Mouse (Mus musculus): ENCODE measurements around the gene Slc11a2. TPM values are rescaled to one million over a fixed set of nuclear protein-coding genes. Genes with fewer than 3 reads are reported as not detected.

The Slc11a2 gene
- polyA plus RNA-seq (2016; fragmentation: Nextera tagmentation; extraction: Ambion mirVana) = 26.3 and 26.7 TPM in 2 replicates

- H3K4me3 ChIP-seq = peak within 1 kb of the TSS; percentile 88
- H3K4me1 ChIP-seq = peaks cover 40% of the 10 kb centered on the region
- H3K36me3 ChIP-seq = no peaks in the 10 kb centered on the region
- WGBS = 33% methylated on average over 17 of the region's 17 CpGs
- peaks cover 35% of the 10 kb centered on the region for H3K27me3 ChIP-seq (ENCODE audit: low read depth, poor library complexity, severe bottlenecking)
- H3K9me3 ChIP-seq (replicated peaks) = no peaks in the 10 kb centered on the region
- H3K27ac ChIP-seq (replicated peaks) = no peak within 1 kb of the TSS
- DNase-seq (ENCODE audit: low spot score) = no peak
Measured at GRCm38 (mm10) chr15:100424396-100425122, at the start of gene Slc11a2. Gene Slc11a2 (minus strand): TSS chr15:100425072.

- Histone ChIP-seq H3K9me3 (replicated peaks) (no peaks in the 10 kb centered on the region), H3K4me3 (no peak overlapping the region), H3K4me1 (peaks cover 15% of the 10 kb centered on the region), H3K36me3 (peaks cover 83% of the 10 kb centered on the region), H3K27me3 (ENCODE audit: low read depth, poor library complexity, severe bottlenecking) (no peaks in the 10 kb centered on the region), H3K27ac (replicated peaks) (no peak overlapping the region)
- 88% methylated on average over 7 of the region's 7 CpGs for WGBS
- no peak for DNase-seq (ENCODE audit: low spot score)
Measured at GRCm38 (mm10) chr15:100473926-100474503, 49.1 kb upstream of the Slc11a2 start.

- 70% methylated on average over 10 of the region's 10 CpGs for WGBS
Measured at GRCm38 (mm10) chr15:100470037-100470436, 45.2 kb upstream of the Slc11a2 start.

GRCm38 (mm10) chr15:100469189-100469545 lies 44.3 kb upstream of the Slc11a2 start:
- WGBS = under 1% methylated on average over 19 of the region's 19 CpGs
- H3K36me3 ChIP-seq = peaks cover 36% of the 10 kb centered on the region

More at GRCm38 (mm10) chr15:100470037-100470436, 45.2 kb upstream of the Slc11a2 start:
- DNase-seq (ENCODE audit: low spot score) = no peak
- Histone ChIP-seq H3K27me3 (ENCODE audit: low read depth, poor library complexity, severe bottlenecking) (no peaks in the 10 kb centered on the region), H3K27ac (replicated peaks) (no peak overlapping the region), H3K36me3 (peaks cover 44% of the 10 kb centered on the region), H3K4me1 (peaks cover 31% of the 10 kb centered on the region), H3K4me3 (peak overlapping the region; percentile 91), H3K9me3 (replicated peaks) (no peaks in the 10 kb centered on the region)

GRCm38 (mm10) chr15:100468295-100469188 lies 43.7 kb upstream of the Slc11a2 start, which contains the start of gene Letmd1:
Gene Letmd1 (plus strand): TSS chr15:100469023.
- Histone ChIP-seq H3K9me3 (replicated peaks) (no peaks in the 10 kb centered on the region), H3K4me3 (peak within 1 kb of the TSS; percentile 91), H3K4me1 (peaks cover 31% of the 10 kb centered on the region), H3K36me3 (peaks cover 30% of the 10 kb centered on the region), H3K27me3 (ENCODE audit: low read depth, poor library complexity, severe bottlenecking) (no peaks in the 10 kb centered on the region), H3K27ac (replicated peaks) (peak within 1 kb of the TSS; percentile 93)
- peak; percentile 88 for DNase-seq (ENCODE audit: low spot score)
- WGBS = 3% methylated on average over 84 of the region's 84 CpGs

More at GRCm38 (mm10) chr15:100469189-100469545, 44.3 kb upstream of the Slc11a2 start:
- Histone ChIP-seq H3K27me3 (ENCODE audit: low read depth, poor library complexity, severe bottlenecking) (no peaks in the 10 kb centered on the region), H3K27ac (replicated peaks) (peak overlapping the region; percentile 93), H3K4me3 (peak overlapping the region; percentile 91), H3K4me1 (peaks cover 31% of the 10 kb centered on the region), H3K9me3 (replicated peaks) (no peaks in the 10 kb centered on the region)
- DNase-seq (ENCODE audit: low spot score) = no peak

DNA sequence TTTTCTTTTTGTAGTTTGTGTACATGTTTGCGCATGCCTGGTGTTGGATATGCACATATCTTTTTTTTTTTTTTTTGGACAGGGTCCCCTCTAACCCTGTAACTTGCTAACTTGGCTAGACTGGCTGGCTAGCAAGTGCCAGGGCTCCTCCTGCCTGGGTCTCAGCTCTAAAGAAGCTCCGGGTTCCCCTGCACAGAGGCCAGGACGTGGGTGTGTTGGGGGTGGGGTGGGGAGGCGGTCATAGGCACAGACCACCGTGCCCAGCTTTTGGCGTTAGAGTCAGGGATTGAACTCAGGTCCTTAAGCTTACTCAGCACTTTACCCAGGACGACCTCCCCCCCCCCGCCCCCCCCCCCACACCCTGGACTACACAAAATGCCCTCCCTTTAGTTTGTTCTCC lies 42.9 kb upstream of the Slc11a2 start:
- no peak for DNase-seq (ENCODE audit: low spot score)
- no peaks in the 10 kb centered on the region for H3K9me3 ChIP-seq (replicated peaks)
- peaks cover 3% of the 10 kb centered on the region; the same call in 1 of the 2 replicates for H3K27me3 ChIP-seq (ENCODE audit: low read depth, poor library complexity, severe bottlenecking)
- peak overlapping the region; percentile 91 for H3K4me3 ChIP-seq
- peaks cover 22% of the 10 kb centered on the region for H3K36me3 ChIP-seq
- peak overlapping the region; percentile 93; the same call in 1 of the 2 replicates for H3K27ac ChIP-seq (replicated peaks)
- WGBS = 42% methylated on average over 8 of the region's 8 CpGs
- peaks cover 31% of the 10 kb centered on the region for H3K4me1 ChIP-seq

- no peak for DNase-seq (ENCODE audit: low spot score)
- Histone ChIP-seq H3K9me3 (replicated peaks) (no peaks in the 10 kb centered on the region), H3K36me3 (no peaks in the 10 kb centered on the region), H3K4me3 (no peak overlapping the region), H3K4me1 (peaks cover 36% of the 10 kb centered on the region), H3K27me3 (ENCODE audit: low read depth, poor library complexity, severe bottlenecking) (peaks cover 6% of the 10 kb centered on the region; the same call in 1 of the 2 replicates), H3K27ac (replicated peaks) (no peak overlapping the region)
- WGBS = 82% methylated on average over 2 of the region's 2 CpGs
Measured at GRCm38 (mm10) chr15:100465432-100465831, 40.6 kb upstream of the Slc11a2 start.

DNA sequence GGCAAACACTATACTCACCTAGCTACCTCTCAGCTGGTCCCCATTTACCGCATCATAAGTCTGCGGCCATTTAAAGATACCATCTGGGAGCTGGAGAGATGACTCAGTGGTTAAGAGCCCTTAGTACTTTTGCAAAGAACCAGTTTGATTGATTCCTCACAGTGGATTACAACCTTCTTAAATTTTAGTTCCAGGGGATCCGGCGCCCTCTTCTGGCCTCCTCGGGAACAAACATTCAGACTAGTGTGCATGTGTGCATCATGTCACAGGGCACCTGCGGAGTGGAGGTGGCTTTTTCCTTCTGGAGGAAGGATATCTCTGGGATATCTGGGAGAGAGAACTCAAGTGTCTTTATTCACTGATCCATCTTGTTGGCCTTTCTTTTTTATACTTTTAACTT lies 38.8 kb upstream of the Slc11a2 start:
- H3K36me3 ChIP-seq = no peaks in the 10 kb centered on the region
- WGBS = 28% methylated on average over 6 of the region's 6 CpGs
- no peaks in the 10 kb centered on the region for H3K9me3 ChIP-seq (replicated peaks)
- peak; percentile 57 for DNase-seq (ENCODE audit: low spot score)
- H3K27me3 ChIP-seq (ENCODE audit: low read depth, poor library complexity, severe bottlenecking) = peaks cover 17% of the 10 kb centered on the region
- H3K4me3 ChIP-seq = no peak overlapping the region
- H3K27ac ChIP-seq (replicated peaks) = no peak overlapping the region
- H3K4me1 ChIP-seq = peaks cover 19% of the 10 kb centered on the region

DNA sequence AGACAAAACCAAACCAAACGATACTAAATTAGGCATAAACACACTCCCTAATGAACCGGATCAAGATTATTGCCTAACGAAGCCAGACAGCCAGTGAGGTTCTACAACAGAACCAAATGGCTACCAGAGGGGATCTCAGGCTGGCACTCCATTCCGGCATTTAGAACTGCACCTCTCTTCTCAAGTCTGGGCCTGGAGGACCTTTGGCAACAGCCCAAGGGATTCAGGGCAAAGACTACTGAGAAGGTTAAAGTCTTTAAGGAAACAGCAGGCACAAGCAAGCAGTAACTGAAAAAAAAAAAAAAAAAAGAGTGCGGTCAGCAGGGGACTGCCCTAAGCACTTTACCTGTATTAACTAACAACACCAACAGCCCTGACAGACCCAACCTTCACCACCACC lies 37.2 kb upstream of the Slc11a2 start:
- no peak overlapping the region for H3K27ac ChIP-seq (replicated peaks)
- no peak overlapping the region for H3K4me3 ChIP-seq
- DNase-seq (ENCODE audit: low spot score) = no peak
- WGBS = 93% methylated on average over 5 of the region's 5 CpGs
- H3K4me1 ChIP-seq = peaks cover 10% of the 10 kb centered on the region
- H3K27me3 ChIP-seq (ENCODE audit: low read depth, poor library complexity, severe bottlenecking) = peaks cover 27% of the 10 kb centered on the region
- H3K9me3 ChIP-seq (replicated peaks) = no peaks in the 10 kb centered on the region
- H3K36me3 ChIP-seq = no peaks in the 10 kb centered on the region

DNA sequence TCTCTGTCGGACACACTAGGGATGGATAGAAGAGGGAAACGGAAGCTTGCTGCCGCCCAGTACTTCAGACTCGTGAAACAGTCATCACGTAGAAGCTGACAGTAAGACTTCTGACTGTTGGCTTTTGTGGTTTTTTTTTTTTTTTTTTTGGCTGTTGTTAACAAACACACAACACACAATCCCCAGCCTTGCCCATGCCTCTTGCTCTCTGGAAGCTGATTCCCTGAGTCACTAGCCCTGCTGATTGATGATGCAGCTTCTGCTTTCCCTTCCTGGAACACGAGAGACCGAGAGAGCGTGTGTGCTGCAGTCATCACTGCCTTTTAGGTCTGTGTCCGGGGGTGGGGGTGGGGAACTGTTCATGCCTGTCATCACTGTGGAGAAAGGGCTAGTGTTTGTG lies 36.8 kb upstream of the Slc11a2 start:
- Histone ChIP-seq H3K36me3 (no peaks in the 10 kb centered on the region), H3K9me3 (replicated peaks) (no peaks in the 10 kb centered on the region), H3K27me3 (ENCODE audit: low read depth, poor library complexity, severe bottlenecking) (peaks cover 27% of the 10 kb centered on the region), H3K4me1 (peaks cover 11% of the 10 kb centered on the region), H3K4me3 (no peak overlapping the region), H3K27ac (replicated peaks) (no peak overlapping the region)
- 86% methylated on average over 9 of the region's 9 CpGs for WGBS
- no peak for DNase-seq (ENCODE audit: low spot score)

DNA sequence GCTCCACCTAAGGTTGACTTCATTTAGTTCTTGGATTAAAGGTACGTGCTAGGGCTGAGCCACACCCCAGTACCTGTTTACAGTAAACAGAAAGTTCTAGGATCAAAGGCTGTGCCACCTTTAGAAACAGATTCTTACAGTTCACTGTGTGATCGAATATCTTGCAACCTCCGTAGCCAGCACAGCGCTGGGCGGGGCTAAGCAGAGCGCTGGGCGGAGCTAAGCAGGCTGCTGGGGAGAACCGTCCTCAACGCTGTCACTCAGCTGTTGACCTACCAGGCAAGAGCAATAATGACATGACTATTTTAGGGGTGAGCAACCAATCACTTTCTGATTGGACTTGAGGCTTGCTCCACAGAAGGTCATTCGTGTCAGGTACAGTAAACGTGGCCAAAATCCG lies 36.1 kb upstream of the Slc11a2 start:
- H3K4me3 ChIP-seq = no peak overlapping the region
- H3K36me3 ChIP-seq = no peaks in the 10 kb centered on the region
- 11% methylated on average over 12 of the region's 12 CpGs for WGBS
- H3K27ac ChIP-seq (replicated peaks) = no peak overlapping the region
- H3K9me3 ChIP-seq (replicated peaks) = no peaks in the 10 kb centered on the region
- peaks cover 27% of the 10 kb centered on the region for H3K27me3 ChIP-seq (ENCODE audit: low read depth, poor library complexity, severe bottlenecking)
- DNase-seq (ENCODE audit: low spot score) = no peak
- H3K4me1 ChIP-seq = peaks cover 11% of the 10 kb centered on the region

GRCm38 (mm10) chr15:100458055-100458454 lies 33.2 kb upstream of the Slc11a2 start:
- H3K27ac ChIP-seq (replicated peaks) = no peak overlapping the region
- H3K9me3 ChIP-seq (replicated peaks) = no peaks in the 10 kb centered on the region
- H3K36me3 ChIP-seq = no peaks in the 10 kb centered on the region
- H3K4me1 ChIP-seq = peaks cover 11% of the 10 kb centered on the region
- WGBS = 49% methylated on average over 10 of the region's 10 CpGs
- no peak overlapping the region for H3K4me3 ChIP-seq
- H3K27me3 ChIP-seq (ENCODE audit: low read depth, poor library complexity, severe bottlenecking) = peaks cover 27% of the 10 kb centered on the region
- DNase-seq (ENCODE audit: low spot score) = peak; percentile 51

Measured in midbrain, embryonic 10.5 days (tissue).